Mouse (Mus musculus) cortical plate, adult 2 months (tissue): Measurements from ENCODE around the gene Hspb9.

Experiments
- CTCF ChIP-seq: fragments of 200-500 bp; IDR thresholded peaks from 2 replicates; pipeline ENCODE4 v1.5.1; 2011; ENCODE audit warnings: mild to moderate bottlenecking, control low read depth, low read length; ENCODE audit not compliant: insufficient read depth; ENCODE audit errors: extremely low read depth
- POLR2A ChIP-seq: fragments of 200-500 bp; IDR thresholded peaks from 2 replicates; pipeline ENCODE4 v1.6.1; 2011; ENCODE audit warnings: mild to moderate bottlenecking, low read length, control low read depth; ENCODE audit not compliant: insufficient read depth; ENCODE audit errors: extremely low read depth

DNA sequence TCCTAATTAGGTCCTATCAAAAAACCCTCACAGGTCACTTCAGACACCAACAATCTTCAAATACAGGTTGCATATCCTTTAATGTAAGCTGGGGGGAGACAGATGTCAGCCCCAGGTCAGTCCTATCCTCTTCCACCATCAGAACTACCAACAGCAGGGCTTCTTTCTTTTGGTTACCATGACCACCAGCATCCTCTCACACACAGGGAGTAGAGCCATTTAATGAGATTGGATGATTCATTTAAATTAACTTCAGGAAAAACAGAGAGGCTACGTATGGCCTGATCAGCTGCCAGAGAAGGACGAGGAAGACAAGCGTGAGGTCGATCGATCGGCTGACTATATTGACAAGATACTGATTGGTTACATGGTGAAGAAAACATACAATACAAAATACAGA is 1.3 kb downstream of the Hspb9 start:
- no peak for TF ChIP-seq CTCF
- TF ChIP-seq POLR2A, result no peak
